Mouse (Mus musculus) right cerebral cortex, postnatal 14 days (tissue): ENCODE measurements around the gene Slfn8.
"Not testable (repeated sequence)": the region's sequence is repeated elsewhere in the genome, so short reads cannot be mapped to it uniquely, and the experiment has no call there.

ENCODE experiments used
- DNase-seq: peaks from one replicate; pipeline ENCODE4 v3.0.0; 2022

Slfn8 gene

GRCm38 (mm10) chr11:82991469-82992166 is 29.0 kb downstream of the Slfn8 start, which contains the start of gene Slfn9:
TSS of gene Slfn9 (minus strand) at chr11:82991830.
- peak; percentile 20 for DNase-seq

- DNase-seq: not testable (repeated sequence)
These were observed 29.8 kb downstream of the Slfn8 start for GRCm38 (mm10) chr11:82990612-82991385.

GRCm38 (mm10) chr11:82989357-82989756 is 31.3 kb downstream of the Slfn8 start:
- no peak for DNase-seq

- DNase-seq: no peak
These were observed 33.0 kb downstream of the Slfn8 start for GRCm38 (mm10) chr11:82987621-82988020.

- no peak for DNase-seq
These were observed 37.4 kb downstream of the Slfn8 start for GRCm38 (mm10) chr11:82983193-82983592.

- DNase-seq: not testable (repeated sequence)
These were observed 38.2 kb downstream of the Slfn8 start for GRCm38 (mm10) chr11:82982409-82982808.

- no peak for DNase-seq
These were observed 46.7 kb downstream of the Slfn8 start for GRCm38 (mm10) chr11:82973916-82974315.

GRCm38 (mm10) chr11:82971590-82971974 is 49.0 kb downstream of the Slfn8 start:
- no peak for DNase-seq

- peak; percentile 48 for DNase-seq
These were observed 49.7 kb downstream of the Slfn8 start for GRCm38 (mm10) chr11:82970712-82971589.

- DNase-seq: no peak
These were observed 58.4 kb downstream of the Slfn8 start for GRCm38 (mm10) chr11:82962215-82962614.

- DNase-seq: no peak
These were observed 58.9 kb downstream of the Slfn8 start for GRCm38 (mm10) chr11:82961743-82962142.

- no peak for DNase-seq
These were observed 61.0 kb downstream of the Slfn8 start for GRCm38 (mm10) chr11:82959613-82960012.

GRCm38 (mm10) chr11:82956925-82957324 is 63.7 kb downstream of the Slfn8 start:
- DNase-seq: no peak

GRCm38 (mm10) chr11:82954631-82955030 is 66.0 kb downstream of the Slfn8 start:
- DNase-seq: no peak

GRCm38 (mm10) chr11:82952612-82953542 is 67.7 kb downstream of the Slfn8 start:
- no peak for DNase-seq
